Mouse (Mus musculus) midbrain, embryonic 15.5 days (tissue): ENCODE results near the gene Phf21b. TPM values are rescaled to one million over a fixed set of nuclear protein-coding genes. Genes with fewer than 3 reads are reported as not detected.

ENCODE experiments used
- ATAC-seq: fragments of 200-750 bp; cut with Nextera tagmentation; replicated peaks from 2 replicates; pipeline ENCODE4 v1.8.0; 2017; ENCODE audit warnings: moderate TSS enrichment
- H3K27ac ChIP-seq: fragments of 300-500 bp; sonication (generic); 2 replicates; pipeline ENCODE4 v1.5.1; 2015; ENCODE audit warnings: mild to moderate bottlenecking, inconsistent platforms
- H3K27me3 ChIP-seq: fragments of 300-500 bp; sonication (generic); replicated peaks from 2 replicates; pipeline ENCODE4 v1.6.1; 2015; ENCODE audit warnings: inconsistent platforms
- H3K36me3 ChIP-seq: fragments of 300-500 bp; sonication (generic); replicated peaks from 2 replicates; pipeline ENCODE4 v1.6.1; 2015; ENCODE audit warnings: inconsistent platforms
- H3K4me1 ChIP-seq: fragments of 300-500 bp; sonication (generic); 2 replicates; pipeline ENCODE4 v1.6.1; 2015; ENCODE audit warnings: inconsistent platforms
- H3K4me2 ChIP-seq: fragments of 300-500 bp; sonication (generic); 2 replicates; pipeline ENCODE4 v1.6.1; 2015; ENCODE audit warnings: inconsistent platforms, mild to moderate bottlenecking, moderate library complexity
- H3K4me3 ChIP-seq: fragments of 300-500 bp; sonication (generic); 2 replicates; pipeline ENCODE4 v1.5.1; 2015; ENCODE audit warnings: mild to moderate bottlenecking, inconsistent platforms
- H3K9ac ChIP-seq: fragments of 300-500 bp; sonication (generic); 2 replicates; pipeline ENCODE4 v1.6.1; 2015; ENCODE audit warnings: mild to moderate bottlenecking, inconsistent platforms
- H3K9me3 ChIP-seq: fragments of 300-500 bp; sonication (generic); 2 replicates; pipeline ENCODE4 v1.6.1; 2016; ENCODE audit warnings: inconsistent platforms
- WGBS: fragments of 180-500 bp; shearing (Covaris S2); methylation state at CpG from one replicate; pipeline ENCODE4 v1.1.7; 2015; ENCODE audit warnings: mixed read lengths; 5-methylcytosine and 5-hydroxymethylcytosine counted together
- polyA plus RNA-seq: library from polyadenylated mRNA; unstranded; fragments of >200 nt; fragmentation: Nextera tagmentation; extraction: Ambion mirVana; gene quantifications from 2 replicates; pipeline ENCODE4 v1.2.1, GENCODE M21; 2015

The Phf21b gene
- polyA plus RNA-seq, 1 experiment from 2014 or later, result 6.0 TPM

GRCm38 (mm10) chr15:84861911-84862310 lies 6.1 kb upstream of the Phf21b start:
- Histone ChIP-seq H3K27me3 (no peaks in the 10 kb centered on the region), H3K4me1 (peaks cover 4% of the 10 kb centered on the region), H3K4me2 (no peak overlapping the region), H3K27ac (no peak overlapping the region), H3K36me3 (no peaks in the 10 kb centered on the region), H3K9me3 (no peaks in the 10 kb centered on the region), H3K9ac (no peak overlapping the region), H3K4me3 (no peak overlapping the region)
- ATAC-seq, result no peak
- 89% methylated on average over 8 of the region's 8 CpGs for WGBS

- ATAC-seq, result no peak
These were observed 1.8 kb upstream of the Phf21b start for GRCm38 (mm10) chr15:84857623-84858022.

GRCm38 (mm10) chr15:84854921-84855901 lies 638 bp downstream of the Phf21b start:
- H3K9ac ChIP-seq, result peak overlapping the region; percentile 67
- peak overlapping the region; percentile 99 for H3K4me2 ChIP-seq
- peaks cover 46% of the 10 kb centered on the region for H3K4me1 ChIP-seq
- H3K4me3 ChIP-seq, result peak overlapping the region; percentile 85
- peak overlapping the region; percentile 93 for H3K27ac ChIP-seq
- H3K36me3 ChIP-seq, result no peaks in the 10 kb centered on the region
- ATAC-seq, result peak; percentile 31
- H3K9me3 ChIP-seq, result no peaks in the 10 kb centered on the region
- WGBS, result under 1% methylated on average over 88 of the region's 88 CpGs
- no peaks in the 10 kb centered on the region for H3K27me3 ChIP-seq

More at GRCm38 (mm10) chr15:84857623-84858022, 1.8 kb upstream of the Phf21b start:
- Histone ChIP-seq H3K4me1 (peaks cover 26% of the 10 kb centered on the region), H3K9ac (no peak overlapping the region), H3K36me3 (no peaks in the 10 kb centered on the region), H3K27me3 (no peaks in the 10 kb centered on the region), H3K27ac (no peak overlapping the region), H3K4me2 (no peak overlapping the region), H3K4me3 (no peak overlapping the region), H3K9me3 (no peaks in the 10 kb centered on the region)
- 92% methylated on average over 2 of the region's 2 CpGs for WGBS

GRCm38 (mm10) chr15:84854171-84854811 lies 1.6 kb downstream of the Phf21b start:
- peak overlapping the region; percentile 99 for H3K4me2 ChIP-seq
- WGBS, result 0% methylated on average over 49 of the region's 49 CpGs
- peak overlapping the region; percentile 93 for H3K27ac ChIP-seq
- H3K9ac ChIP-seq, result peak overlapping the region; percentile 67
- ATAC-seq, result peak; percentile 1; the same call in 1 of the 2 replicates
- no peaks in the 10 kb centered on the region for H3K9me3 ChIP-seq
- H3K4me3 ChIP-seq, result peak overlapping the region; percentile 85
- H3K27me3 ChIP-seq, result no peaks in the 10 kb centered on the region
- H3K4me1 ChIP-seq, result peaks cover 53% of the 10 kb centered on the region
- no peaks in the 10 kb centered on the region for H3K36me3 ChIP-seq

GRCm38 (mm10) chr15:84853261-84854137 lies 2.4 kb downstream of the Phf21b start:
- peak overlapping the region; percentile 67 for H3K9ac ChIP-seq
- peak overlapping the region; percentile 93 for H3K27ac ChIP-seq
- peak overlapping the region; percentile 85 for H3K4me3 ChIP-seq
- ATAC-seq, result peak; percentile 55
- WGBS, result 1% methylated on average over 68 of the region's 84 CpGs
- H3K4me2 ChIP-seq, result peak overlapping the region; percentile 99
- no peaks in the 10 kb centered on the region for H3K9me3 ChIP-seq
- H3K27me3 ChIP-seq, result no peaks in the 10 kb centered on the region
- no peaks in the 10 kb centered on the region for H3K36me3 ChIP-seq
- H3K4me1 ChIP-seq, result peaks cover 59% of the 10 kb centered on the region

GRCm38 (mm10) chr15:84852457-84853070 lies 3.3 kb downstream of the Phf21b start:
- Histone ChIP-seq H3K4me1 (peaks cover 62% of the 10 kb centered on the region), H3K4me2 (peak overlapping the region; percentile 99), H3K9me3 (no peaks in the 10 kb centered on the region), H3K27me3 (no peaks in the 10 kb centered on the region), H3K9ac (peak overlapping the region; percentile 67), H3K27ac (peak overlapping the region; percentile 93), H3K4me3 (peak overlapping the region; percentile 85), H3K36me3 (no peaks in the 10 kb centered on the region)
- WGBS, result 6% methylated on average over 10 of the region's 10 CpGs
- no peak for ATAC-seq

- Histone ChIP-seq H3K4me2 (no peak overlapping the region), H3K9ac (no peak overlapping the region), H3K9me3 (no peaks in the 10 kb centered on the region), H3K27ac (no peak overlapping the region), H3K4me3 (no peak overlapping the region), H3K4me1 (peaks cover 63% of the 10 kb centered on the region), H3K36me3 (no peaks in the 10 kb centered on the region), H3K27me3 (no peaks in the 10 kb centered on the region)
- ATAC-seq, result no peak
- 94% methylated on average over 1 of the region's 1 CpGs for WGBS
These were observed 5.5 kb downstream of the Phf21b start for GRCm38 (mm10) chr15:84850321-84850720.

- 54% methylated on average over 3 of the region's 3 CpGs for WGBS
- ATAC-seq, result no peak
- Histone ChIP-seq H3K4me2 (no peak overlapping the region), H3K27me3 (no peaks in the 10 kb centered on the region), H3K36me3 (no peaks in the 10 kb centered on the region), H3K27ac (no peak overlapping the region), H3K9me3 (no peaks in the 10 kb centered on the region), H3K9ac (no peak overlapping the region), H3K4me1 (peaks cover 64% of the 10 kb centered on the region), H3K4me3 (no peak overlapping the region)
These were observed 9.6 kb downstream of the Phf21b start for GRCm38 (mm10) chr15:84846216-84846615.

- Histone ChIP-seq H3K4me1 (peaks cover 58% of the 10 kb centered on the region), H3K4me3 (no peak overlapping the region), H3K27ac (no peak overlapping the region), H3K9ac (no peak overlapping the region), H3K4me2 (no peak overlapping the region), H3K36me3 (no peaks in the 10 kb centered on the region), H3K9me3 (no peaks in the 10 kb centered on the region), H3K27me3 (no peaks in the 10 kb centered on the region)
- WGBS, result 81% methylated on average over 4 of the region's 4 CpGs
- no peak for ATAC-seq
These were observed 11.0 kb downstream of the Phf21b start for GRCm38 (mm10) chr15:84844831-84845230.

GRCm38 (mm10) chr15:84843034-84843433 lies 12.8 kb downstream of the Phf21b start:
- Histone ChIP-seq H3K27me3 (no peaks in the 10 kb centered on the region), H3K4me2 (no peak overlapping the region; the same call in 1 of the 2 replicates), H3K36me3 (no peaks in the 10 kb centered on the region), H3K4me3 (no peak overlapping the region), H3K9me3 (no peaks in the 10 kb centered on the region), H3K9ac (no peak overlapping the region), H3K27ac (peak overlapping the region; percentile 40), H3K4me1 (peaks cover 51% of the 10 kb centered on the region)
- 74% methylated on average over 10 of the region's 10 CpGs for WGBS
- ATAC-seq, result 0 out of 2 replicates have a peak, but pooled peaks have one; percentile 22
